Mouse (Mus musculus): ENCODE measurements around the gene Ndufa12.

The Ndufa12 gene

DNA sequence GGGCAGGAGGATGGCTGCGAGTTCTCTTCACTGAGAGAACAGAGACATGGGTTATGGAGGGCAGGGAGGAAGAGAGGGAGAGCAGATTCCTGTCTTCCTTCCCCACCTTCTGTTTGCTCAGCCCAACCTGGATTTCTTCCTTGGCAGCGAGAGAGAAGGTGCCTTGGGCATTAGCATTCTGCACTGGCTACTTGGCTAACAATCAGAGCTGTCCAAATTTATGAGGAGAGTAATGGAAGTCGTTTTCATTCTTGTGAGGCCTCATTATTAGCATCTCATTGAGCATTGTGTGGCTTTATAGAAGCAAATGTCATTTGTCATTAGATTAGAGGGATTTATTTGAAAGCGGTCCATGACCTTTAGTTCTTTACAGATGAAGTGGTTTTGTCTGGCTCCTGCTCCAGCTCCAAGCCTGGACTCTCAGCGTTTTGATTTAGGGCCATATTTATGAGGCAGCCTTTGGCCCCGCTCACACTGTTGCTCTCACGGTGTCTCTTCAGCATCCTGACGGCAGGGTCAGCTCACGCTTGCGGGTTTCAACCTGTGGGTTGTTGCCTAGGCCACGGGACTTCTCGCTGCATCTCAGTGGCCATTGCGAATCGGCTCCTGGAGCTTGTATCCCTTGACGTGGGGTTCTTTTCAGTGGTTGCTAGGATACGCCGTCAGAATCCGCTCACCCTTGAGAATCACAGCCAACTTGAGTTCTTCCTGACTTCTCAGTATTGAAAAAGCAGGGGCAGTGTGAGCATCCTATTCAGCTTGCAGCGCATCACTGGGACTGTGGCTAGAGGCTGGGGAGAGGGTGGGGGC, 31.9 kb downstream of the Ndufa12 start:
- DNase-seq (ENCODE audit: low read depth, low spot score) = no peak

DNA sequence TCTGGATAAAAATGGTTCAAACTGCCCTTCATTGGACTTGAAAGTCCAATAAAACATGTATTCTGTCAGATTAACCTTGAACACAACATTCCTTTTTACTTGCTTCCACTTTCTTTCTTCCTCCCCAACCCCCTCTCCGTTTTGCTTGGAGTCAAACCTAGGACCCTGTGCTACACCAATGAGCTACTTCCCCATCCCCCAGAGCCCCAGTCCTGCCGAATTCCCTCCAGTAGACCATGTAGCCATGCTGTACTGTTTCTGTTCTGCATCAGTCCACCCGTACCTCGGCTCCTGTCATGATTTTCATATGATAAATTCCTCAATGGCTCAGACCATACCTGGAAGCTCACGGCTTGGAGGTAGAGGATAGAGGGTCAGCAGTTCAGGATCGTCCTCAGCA, 32.5 kb downstream of the Ndufa12 start:
- DNase-seq (ENCODE audit: low read depth, low spot score) = no peak

GRCm38 (mm10) chr10:94235200-94235599, 36.7 kb downstream of the Ndufa12 start:
- DNase-seq (ENCODE audit: low read depth, low spot score) = no peak

GRCm38 (mm10) chr10:94241346-94241745, 42.8 kb downstream of the Ndufa12 start:
- no peak for DNase-seq (ENCODE audit: low read depth, low spot score)

- DNase-seq (ENCODE audit: low read depth, low spot score) = no peak
Observed at GRCm38 (mm10) chr10:94247748-94248349, 49.3 kb downstream of the Ndufa12 start.

DNA sequence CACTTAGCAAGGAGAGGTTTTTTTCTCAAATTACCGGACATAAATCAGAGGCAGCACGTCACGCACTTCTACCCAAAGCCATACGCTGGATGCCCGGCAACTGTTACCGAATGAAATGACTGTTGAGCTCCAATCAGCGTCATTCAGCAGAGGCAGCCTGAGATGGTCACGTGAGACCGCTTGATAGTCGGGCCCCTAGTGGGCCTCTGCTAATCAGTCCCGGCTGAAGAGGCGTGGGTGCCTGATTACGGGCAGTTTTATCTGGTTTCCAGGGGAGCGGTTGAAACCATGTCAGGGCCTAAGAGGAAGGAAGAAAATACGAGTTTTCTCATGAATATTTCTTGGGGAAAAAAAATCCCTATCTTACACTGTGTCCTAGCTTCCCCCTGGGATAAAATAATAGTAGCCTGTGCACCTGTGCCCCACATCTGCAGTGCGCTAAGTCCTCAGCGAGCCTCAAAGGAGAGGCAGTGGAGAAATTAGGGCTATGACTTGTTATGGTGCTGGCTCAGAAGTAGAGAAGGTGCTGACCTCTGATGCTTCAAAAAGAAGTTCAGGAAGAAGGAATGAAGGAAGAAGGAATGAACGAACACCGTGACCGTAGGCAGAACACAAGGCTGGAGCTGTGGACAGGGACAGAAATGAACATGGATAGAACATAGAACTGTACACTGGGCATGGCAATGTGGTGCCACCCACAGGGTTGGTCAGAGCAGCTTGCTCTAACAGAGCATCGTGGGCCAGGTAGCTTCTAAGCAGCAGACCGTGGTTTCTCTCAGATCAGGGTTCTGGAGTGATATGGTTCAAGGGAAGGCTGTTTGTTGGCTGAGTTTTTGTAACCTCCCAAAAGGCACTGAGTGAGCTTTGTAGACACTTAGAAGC, 51.3 kb downstream of the Ndufa12 start:
- no peak for DNase-seq (ENCODE audit: low read depth, low spot score)

DNA sequence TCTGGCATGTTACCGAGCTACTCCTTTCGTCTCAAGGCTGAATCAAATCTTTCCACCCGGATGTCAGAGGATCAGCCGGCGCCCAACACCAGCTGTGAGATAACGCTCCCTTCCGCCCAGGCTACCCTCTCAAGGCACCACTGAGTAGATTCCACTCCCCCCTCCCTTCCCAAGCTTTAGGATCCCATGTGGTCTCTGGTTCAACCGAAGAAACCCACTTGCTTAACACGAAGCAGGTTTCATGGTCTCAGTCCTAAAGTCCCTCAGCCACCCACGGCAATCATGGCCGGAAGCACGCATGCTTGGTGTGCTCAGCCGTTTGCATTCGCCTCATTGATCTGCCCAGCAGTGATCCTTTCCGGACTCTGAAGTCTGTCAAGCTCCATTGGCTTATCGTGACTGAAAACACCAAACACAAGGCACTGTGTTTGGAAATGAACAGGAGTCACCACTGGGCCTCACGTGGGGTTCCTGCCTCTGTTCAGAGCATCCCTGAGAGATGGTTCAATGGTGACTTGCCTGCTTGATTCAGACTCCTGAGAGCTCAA, 54.8 kb downstream of the Ndufa12 start:
- no peak for DNase-seq (ENCODE audit: low read depth, low spot score)

DNA sequence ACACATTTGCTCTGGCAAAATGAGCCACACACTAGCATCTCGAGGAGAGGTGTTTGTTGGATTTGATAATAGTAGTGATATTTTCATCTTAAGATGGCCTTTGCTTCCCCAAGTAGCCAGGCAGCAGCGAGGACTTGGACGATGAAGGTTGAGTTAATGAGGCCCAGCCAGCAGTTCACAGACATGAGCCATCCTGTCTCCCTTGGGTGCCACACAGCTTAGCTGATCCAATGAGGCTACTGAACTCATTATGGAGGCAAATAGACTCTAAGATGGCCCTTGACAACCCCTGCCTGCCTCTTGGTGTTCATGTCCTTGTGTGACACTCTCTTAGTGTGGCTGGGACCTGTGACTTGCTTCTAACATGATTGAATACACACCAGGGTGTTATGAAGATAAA, 56.2 kb downstream of the Ndufa12 start:
- no peak for DNase-seq (ENCODE audit: low read depth, low spot score)

DNA sequence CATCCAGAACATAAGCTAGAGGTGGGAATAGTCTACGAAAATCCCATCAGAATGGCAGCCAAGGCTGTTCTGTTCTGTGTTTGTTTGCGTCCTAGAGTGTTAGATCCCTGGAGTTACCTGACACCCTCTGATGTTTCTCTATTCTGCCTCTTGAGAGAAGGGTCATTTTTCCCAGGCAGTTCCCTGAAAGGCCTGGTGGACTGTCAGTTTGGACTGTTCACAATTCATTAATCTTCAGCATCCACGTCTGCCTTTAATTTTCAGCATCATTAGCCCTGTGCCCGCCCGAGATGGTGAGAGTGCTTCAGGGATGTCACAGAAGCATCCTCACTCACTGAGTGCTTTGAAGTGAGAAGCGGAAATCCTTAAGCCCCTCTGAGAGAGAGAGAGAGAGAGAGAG, 57.2 kb downstream of the Ndufa12 start:
- no peak for DNase-seq (ENCODE audit: low read depth, low spot score)

DNA sequence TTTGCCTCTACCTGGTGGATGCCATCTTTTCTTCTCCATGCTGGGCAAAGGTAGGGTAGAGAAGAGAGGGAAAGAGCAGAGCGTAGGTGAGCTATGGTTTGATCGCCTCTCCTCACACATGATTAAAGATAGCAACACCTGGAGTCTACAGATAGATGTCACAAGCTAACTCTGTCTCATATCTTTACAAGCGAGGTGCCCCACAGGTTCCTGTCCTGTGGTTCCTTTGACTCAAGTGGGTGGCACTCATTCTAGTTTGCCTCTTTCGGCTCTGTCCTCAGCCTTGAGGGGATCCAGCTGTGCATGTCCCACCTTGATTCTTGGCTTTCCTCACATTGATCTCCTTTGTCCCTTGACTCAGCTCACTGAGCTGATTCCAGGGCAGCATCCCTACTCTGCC, 58.0 kb downstream of the Ndufa12 start:
- DNase-seq (ENCODE audit: low read depth, low spot score) = no peak

DNA sequence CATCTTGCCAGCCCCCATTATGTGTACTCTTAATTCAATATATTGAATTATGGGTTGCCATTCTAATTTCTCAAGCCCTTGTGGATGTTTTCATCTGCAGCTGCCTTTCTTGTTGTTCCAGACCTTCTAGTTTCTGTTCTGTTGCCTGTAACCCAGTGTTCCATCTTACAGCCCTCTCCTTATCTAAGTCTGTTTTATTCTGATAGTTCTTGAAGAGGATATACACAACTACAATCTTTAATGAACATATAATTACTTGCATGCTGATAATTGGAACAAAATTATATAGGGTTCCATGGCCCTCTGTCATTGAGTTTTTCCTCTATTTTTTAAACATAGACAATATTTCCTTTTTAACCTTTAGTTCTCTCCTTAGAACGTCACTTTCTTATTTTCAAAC, 62.0 kb downstream of the Ndufa12 start:
- DNase-seq (ENCODE audit: low read depth, low spot score) = no peak

GRCm38 (mm10) chr10:94262646-94263045, 64.1 kb downstream of the Ndufa12 start:
- no peak for DNase-seq (ENCODE audit: low read depth, low spot score)

DNA sequence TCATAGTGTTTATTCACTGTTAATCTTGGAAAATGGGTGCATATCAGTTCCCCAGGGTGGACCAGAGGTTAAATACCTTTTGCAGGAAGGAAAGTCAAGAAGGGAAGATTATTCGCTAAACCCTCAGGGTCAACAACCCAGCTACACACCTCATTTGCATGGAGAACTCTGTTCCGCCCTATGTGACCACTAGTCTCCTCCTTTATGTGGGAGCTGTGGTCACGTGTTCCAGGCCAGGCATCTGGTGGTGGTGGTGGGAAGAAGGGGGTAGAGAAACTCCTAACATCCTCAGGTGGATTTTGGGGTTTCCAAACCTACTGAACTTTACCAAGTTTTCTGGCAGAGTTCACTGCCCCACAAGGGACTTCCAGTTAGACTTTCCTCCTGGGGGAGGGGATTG, 64.7 kb downstream of the Ndufa12 start:
- DNase-seq (ENCODE audit: low read depth, low spot score) = no peak

- DNase-seq (ENCODE audit: low read depth, low spot score) = no peak
Observed at GRCm38 (mm10) chr10:94265656-94266542, 67.4 kb downstream of the Ndufa12 start.

Data from WW6 (cell line).